Mouse (Mus musculus): Measurements from ENCODE around the gene Olfr160. TPM values are rescaled to one million over a fixed set of nuclear protein-coding genes. Genes with fewer than 3 reads are reported as not detected.

The Olfr160 gene
- polyA plus RNA-seq, 1 experiment: not detected

DNA sequence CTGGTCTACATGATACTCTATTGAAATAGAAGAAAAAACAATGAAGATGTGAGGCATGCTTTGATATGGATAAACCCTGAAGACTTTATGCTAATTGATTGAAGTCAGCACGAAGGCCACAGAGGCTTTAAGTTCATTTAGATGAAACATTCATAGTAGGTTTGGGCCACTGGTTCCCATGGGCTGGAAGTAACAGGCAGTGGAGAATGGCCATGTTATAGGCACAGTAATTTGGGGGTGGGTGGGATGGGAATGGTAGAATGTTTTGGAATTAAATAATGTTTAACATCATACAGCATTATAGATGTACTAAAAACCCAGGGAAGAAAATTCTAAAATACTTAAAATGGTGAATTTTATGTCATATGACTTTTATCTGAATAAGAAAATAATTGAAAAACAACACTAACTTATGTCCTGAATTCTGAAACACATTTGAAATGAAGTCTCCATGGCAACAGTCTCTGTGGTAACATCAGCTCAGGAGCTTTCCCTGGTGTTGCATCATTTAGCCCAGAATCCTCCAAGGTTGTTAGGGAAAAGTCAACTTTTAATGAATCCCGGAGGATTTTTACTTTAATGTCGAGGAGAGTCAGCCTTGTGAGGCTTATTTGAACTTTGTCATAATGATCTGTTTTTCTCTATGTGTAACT, 28.6 kb downstream of the Olfr160 start:
- Histone ChIP-seq H3K4me3 (replicated peaks) (no peak overlapping the region), H3K4me1 (no peaks in the 10 kb centered on the region), H3K36me3 (replicated peaks; ENCODE audit: low read length) (no peaks in the 10 kb centered on the region), H3K27me3 (replicated peaks) (no peaks in the 10 kb centered on the region), H3K9me3 (no peaks in the 10 kb centered on the region)
- TF ChIP-seq FLI1 (IDR thresholded peaks at IDR 0.05; ENCODE audit: low read length) (no peak), GATA1 (IDR thresholded peaks at IDR 0.05; ENCODE audit: borderline replicate concordance, low read length) (no peak)

DNA sequence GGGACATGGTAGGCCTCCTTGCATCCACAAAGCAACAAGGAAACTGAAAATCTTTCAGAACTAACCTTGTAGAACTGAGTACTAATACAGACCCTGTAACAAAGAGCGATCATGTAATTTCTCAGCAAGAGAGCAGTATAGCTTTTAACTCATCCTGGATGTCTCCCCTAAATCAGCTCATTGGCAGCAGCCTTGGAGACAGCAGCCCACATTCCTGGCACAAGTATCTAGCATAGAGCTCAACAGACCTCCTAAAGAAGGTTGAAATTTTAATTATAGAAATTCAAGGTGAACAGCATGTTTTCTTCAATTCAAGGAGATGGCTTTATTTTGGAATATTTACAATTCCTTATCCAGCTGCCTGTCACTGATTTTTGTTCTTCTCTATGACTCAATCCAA, 34.9 kb downstream of the Olfr160 start:
- TF ChIP-seq GATA1 (IDR thresholded peaks at IDR 0.05; ENCODE audit: borderline replicate concordance, low read length) (no peak), FLI1 (IDR thresholded peaks at IDR 0.05; ENCODE audit: low read length) (no peak)
- Histone ChIP-seq H3K27me3 (replicated peaks) (no peaks in the 10 kb centered on the region), H3K4me3 (replicated peaks) (no peak overlapping the region), H3K4me1 (no peaks in the 10 kb centered on the region), H3K36me3 (replicated peaks; ENCODE audit: low read length) (no peaks in the 10 kb centered on the region), H3K9me3 (no peaks in the 10 kb centered on the region)

DNA sequence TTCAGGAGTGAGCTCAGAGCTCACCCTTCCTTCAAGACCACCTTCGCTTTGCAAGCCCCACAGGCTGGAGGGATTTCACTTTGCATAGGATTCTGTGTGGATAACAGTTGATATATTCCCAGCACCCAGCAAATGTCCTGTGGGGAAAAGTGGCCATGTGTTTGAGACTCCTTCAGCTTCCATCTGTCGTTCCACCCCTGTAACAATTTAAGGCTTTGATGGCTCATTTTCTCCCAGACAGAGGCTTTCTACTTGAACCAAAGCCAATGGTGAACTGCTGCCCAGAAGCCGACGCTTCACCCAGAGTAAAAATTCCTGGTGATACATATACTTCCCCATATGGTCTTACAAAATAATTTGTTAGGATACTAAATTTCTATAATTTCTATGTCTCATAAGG, 40.8 kb downstream of the Olfr160 start:
- TF ChIP-seq GATA1 (IDR thresholded peaks at IDR 0.05; ENCODE audit: borderline replicate concordance, low read length) (no peak), FLI1 (IDR thresholded peaks at IDR 0.05; ENCODE audit: low read length) (no peak)
- Histone ChIP-seq H3K27me3 (replicated peaks) (no peaks in the 10 kb centered on the region), H3K9me3 (peaks cover 5% of the 10 kb centered on the region), H3K4me1 (no peaks in the 10 kb centered on the region), H3K36me3 (replicated peaks; ENCODE audit: low read length) (no peaks in the 10 kb centered on the region), H3K4me3 (replicated peaks) (no peak overlapping the region)

DNA sequence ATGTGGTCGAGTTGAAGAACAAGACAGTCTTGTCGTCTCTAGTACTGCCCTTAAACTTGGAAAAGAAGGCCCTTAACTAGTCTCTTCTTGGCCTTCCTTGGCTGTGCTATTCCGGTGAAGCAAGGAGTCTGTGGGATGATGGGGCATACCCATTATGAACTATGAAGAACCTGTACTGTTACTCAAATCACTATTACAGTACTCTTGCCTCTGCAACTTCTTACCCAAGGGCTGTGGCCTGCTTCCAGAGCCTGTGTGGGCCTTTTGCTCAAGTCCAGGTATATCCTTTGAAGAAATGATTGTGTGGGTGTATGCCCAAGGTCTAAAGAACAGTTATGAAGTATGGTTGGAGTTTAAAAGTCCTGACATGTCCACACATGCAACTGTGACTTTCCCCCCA, 45.8 kb downstream of the Olfr160 start:
- peaks cover 3% of the 10 kb centered on the region for H3K4me1 ChIP-seq
- H3K4me3 ChIP-seq (replicated peaks): no peak overlapping the region
- peaks cover 5% of the 10 kb centered on the region for H3K9me3 ChIP-seq
- H3K36me3 ChIP-seq (replicated peaks; ENCODE audit: low read length): no peaks in the 10 kb centered on the region
- H3K27me3 ChIP-seq (replicated peaks): peaks cover 19% of the 10 kb centered on the region
- no peak for TF ChIP-seq GATA1 (IDR thresholded peaks at IDR 0.05; ENCODE audit: borderline replicate concordance, low read length)
- no peak for TF ChIP-seq FLI1 (IDR thresholded peaks at IDR 0.05; ENCODE audit: low read length)

DNA sequence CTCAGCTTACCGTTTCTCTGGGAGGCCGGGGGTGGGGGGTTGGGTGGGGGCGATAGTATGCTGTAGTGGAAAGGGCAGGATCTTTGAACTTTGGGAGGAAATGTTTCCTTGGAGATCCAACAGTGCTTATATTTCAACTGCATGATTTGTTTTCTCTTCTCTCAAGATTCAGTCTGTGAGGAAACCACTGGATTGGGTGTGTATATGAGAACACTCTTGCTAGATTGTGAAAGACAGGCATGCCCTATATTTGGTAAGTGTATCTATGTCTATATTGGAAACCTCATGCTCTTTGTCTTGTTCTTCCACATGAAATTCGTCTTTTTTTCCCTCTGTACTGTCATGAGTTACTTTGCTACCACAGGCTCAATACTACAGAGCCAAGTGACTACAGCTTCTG, 46.4 kb downstream of the Olfr160 start:
- Histone ChIP-seq H3K27me3 (replicated peaks) (peaks cover 21% of the 10 kb centered on the region), H3K9me3 (peaks cover 5% of the 10 kb centered on the region), H3K4me1 (peaks cover 3% of the 10 kb centered on the region), H3K4me3 (replicated peaks) (no peak overlapping the region), H3K36me3 (replicated peaks; ENCODE audit: low read length) (no peaks in the 10 kb centered on the region)
- TF ChIP-seq GATA1 (IDR thresholded peaks at IDR 0.05; ENCODE audit: borderline replicate concordance, low read length): no peak
- TF ChIP-seq FLI1 (IDR thresholded peaks at IDR 0.05; ENCODE audit: low read length): no peak

DNA sequence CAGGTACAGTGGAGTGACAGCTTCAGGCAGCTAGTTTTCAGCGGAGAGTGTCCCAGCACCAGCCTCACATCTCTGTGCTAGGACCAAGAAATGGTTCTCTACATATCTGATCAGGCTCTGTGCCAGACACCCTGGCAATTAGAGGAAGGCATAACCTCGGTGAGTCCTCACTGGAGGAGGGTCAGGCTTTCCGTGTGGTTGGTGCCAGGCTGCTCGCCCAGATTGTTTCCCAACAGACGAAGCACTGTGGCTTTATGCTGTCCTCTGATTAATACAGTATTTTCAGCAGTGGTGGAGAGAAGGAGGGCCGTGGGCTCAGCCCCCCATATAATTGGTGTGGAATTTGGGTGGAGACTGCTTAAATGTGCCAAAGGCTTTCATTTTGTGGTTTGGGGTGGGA, 46.9 kb downstream of the Olfr160 start, which contains the start of gene Panx3:
Gene Panx3 (minus strand): TSS at position 121 of the 400 bp plus-strand sequence.
- H3K9me3 ChIP-seq: peaks cover 5% of the 10 kb centered on the region
- no peak within 1 kb of the TSS for H3K4me3 ChIP-seq (replicated peaks)
- H3K4me1 ChIP-seq: peaks cover 3% of the 10 kb centered on the region
- TF ChIP-seq FLI1 (IDR thresholded peaks at IDR 0.05; ENCODE audit: low read length) (no peak), GATA1 (IDR thresholded peaks at IDR 0.05; ENCODE audit: borderline replicate concordance, low read length) (no peak)
- no peaks in the 10 kb centered on the region for H3K36me3 ChIP-seq (replicated peaks; ENCODE audit: low read length)
- peaks cover 21% of the 10 kb centered on the region for H3K27me3 ChIP-seq (replicated peaks)

DNA sequence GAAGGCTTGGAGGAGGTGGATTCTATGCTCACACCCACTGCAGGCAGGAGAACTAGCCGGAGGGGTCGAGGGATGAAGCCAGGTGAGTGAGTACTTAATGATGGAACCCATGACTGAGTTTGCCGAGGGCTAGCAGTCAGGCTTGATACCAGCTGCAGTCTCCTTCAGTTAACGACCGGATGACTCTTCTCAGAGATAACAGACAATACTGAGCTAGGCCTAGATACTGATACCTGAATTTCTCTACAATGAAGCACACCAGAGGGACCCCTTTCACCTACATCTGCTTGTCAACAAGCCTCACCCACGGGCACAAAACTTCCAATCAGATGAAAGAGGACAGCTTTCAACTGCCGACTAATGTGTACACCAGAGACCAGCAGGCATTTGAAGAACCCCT, 50.0 kb downstream of the Olfr160 start:
- TF ChIP-seq FLI1 (IDR thresholded peaks at IDR 0.05; ENCODE audit: low read length) (no peak), GATA1 (IDR thresholded peaks at IDR 0.05; ENCODE audit: borderline replicate concordance, low read length) (no peak)
- H3K4me3 ChIP-seq (replicated peaks): no peak overlapping the region
- peaks cover 32% of the 10 kb centered on the region for H3K27me3 ChIP-seq (replicated peaks)
- H3K4me1 ChIP-seq: peaks cover 3% of the 10 kb centered on the region
- no peaks in the 10 kb centered on the region for H3K36me3 ChIP-seq (replicated peaks; ENCODE audit: low read length)
- no peaks in the 10 kb centered on the region for H3K9me3 ChIP-seq

DNA sequence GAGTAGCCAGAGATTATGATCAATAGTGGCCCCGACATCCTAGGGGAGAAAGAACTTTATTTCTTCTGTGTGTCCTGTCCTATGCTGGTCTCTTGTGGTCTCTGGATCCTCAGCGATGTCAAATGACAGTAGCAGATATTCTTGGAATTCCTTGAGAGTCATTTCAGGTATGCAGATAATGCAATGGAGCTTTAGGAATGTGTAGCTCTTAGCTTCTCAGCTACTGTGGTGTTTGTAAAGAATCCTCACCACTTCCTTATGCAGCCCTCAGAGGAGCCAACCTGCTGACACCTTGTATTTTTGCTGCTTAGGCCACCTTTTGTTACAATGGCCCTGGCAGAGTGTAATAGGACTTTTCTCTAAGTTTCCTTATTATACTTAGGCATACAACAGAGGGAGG, 51.4 kb downstream of the Olfr160 start:
- TF ChIP-seq GATA1 (IDR thresholded peaks at IDR 0.05; ENCODE audit: borderline replicate concordance, low read length): no peak
- TF ChIP-seq FLI1 (IDR thresholded peaks at IDR 0.05; ENCODE audit: low read length): no peak
- peaks cover 32% of the 10 kb centered on the region for H3K27me3 ChIP-seq (replicated peaks)
- no peaks in the 10 kb centered on the region for H3K9me3 ChIP-seq
- H3K4me3 ChIP-seq (replicated peaks): no peak overlapping the region
- H3K4me1 ChIP-seq: peaks cover 3% of the 10 kb centered on the region
- H3K36me3 ChIP-seq (replicated peaks; ENCODE audit: low read length): no peaks in the 10 kb centered on the region

DNA sequence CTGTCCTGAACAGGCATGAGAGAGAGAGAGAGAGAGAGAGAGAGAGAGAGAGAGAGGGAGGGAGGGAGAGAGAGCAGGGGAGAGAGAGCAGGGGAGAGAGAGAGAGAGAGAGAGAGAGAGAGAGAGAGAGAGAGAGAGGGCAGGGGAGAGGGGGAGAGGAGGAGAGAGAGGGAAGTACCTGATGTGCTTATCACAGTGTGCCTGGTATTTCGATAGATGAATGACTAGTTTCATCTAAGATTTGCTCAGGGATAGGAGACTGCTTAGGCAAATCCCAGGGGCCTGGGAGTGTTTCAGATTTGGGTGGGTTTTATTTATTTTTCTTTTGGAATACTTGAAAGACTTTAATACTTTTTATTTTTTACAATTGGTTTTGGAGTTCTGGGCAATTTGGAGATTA, 52.8 kb downstream of the Olfr160 start:
- TF ChIP-seq FLI1 (IDR thresholded peaks at IDR 0.05; ENCODE audit: low read length) (no peak), GATA1 (IDR thresholded peaks at IDR 0.05; ENCODE audit: borderline replicate concordance, low read length) (no peak)
- Histone ChIP-seq H3K27me3 (replicated peaks) (peaks cover 25% of the 10 kb centered on the region), H3K4me1 (peaks cover 11% of the 10 kb centered on the region; the same call in 1 of the 2 replicates), H3K4me3 (replicated peaks) (no peak overlapping the region), H3K36me3 (replicated peaks; ENCODE audit: low read length) (no peaks in the 10 kb centered on the region), H3K9me3 (no peaks in the 10 kb centered on the region)

DNA sequence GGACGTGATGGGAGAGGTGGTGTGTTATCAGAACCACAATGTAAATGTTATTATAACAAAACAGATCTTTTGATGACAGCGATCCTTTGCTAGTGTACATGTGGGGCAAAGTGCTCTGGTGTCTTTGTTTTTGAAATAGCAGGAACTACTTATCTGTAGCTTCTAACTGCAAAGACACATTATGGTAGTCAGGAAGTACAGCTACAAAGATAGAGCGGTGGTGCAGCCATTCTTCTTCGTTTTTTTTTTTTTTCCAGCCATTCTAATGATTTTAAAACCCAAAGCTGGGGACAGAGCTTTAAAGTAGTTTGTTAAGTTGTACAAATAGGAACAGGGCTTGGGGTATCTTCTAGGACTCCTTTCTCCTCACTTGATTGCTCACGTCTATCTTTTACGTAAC, 56.6 kb downstream of the Olfr160 start:
- H3K27me3 ChIP-seq (replicated peaks): peaks cover 12% of the 10 kb centered on the region
- H3K4me3 ChIP-seq (replicated peaks): no peak overlapping the region
- TF ChIP-seq GATA1 (IDR thresholded peaks at IDR 0.05; ENCODE audit: borderline replicate concordance, low read length) (no peak), FLI1 (IDR thresholded peaks at IDR 0.05; ENCODE audit: low read length) (no peak)
- peaks cover 20% of the 10 kb centered on the region; the same call in 1 of the 2 replicates for H3K4me1 ChIP-seq
- H3K36me3 ChIP-seq (replicated peaks; ENCODE audit: low read length): peaks cover 10% of the 10 kb centered on the region
- no peaks in the 10 kb centered on the region for H3K9me3 ChIP-seq

Other genes with a start within 250 kb of the Olfr160 start
- 1.5 and 3.5 TPM in 2 replicates for gene Msantd2, start 226.9 kb downstream of the Olfr160 start, polyA plus RNA-seq (2012; ENCODE audit: insufficient read depth, low replicate concordance)
- gene Esam, start 188.2 kb downstream of the Olfr160 start, polyA plus RNA-seq (2012; ENCODE audit: insufficient read depth, low replicate concordance): 10.7 and 14.5 TPM in 2 replicates
- gene Vsig2, start 177.0 kb downstream of the Olfr160 start, polyA plus RNA-seq (2012; ENCODE audit: insufficient read depth, low replicate concordance): not detected in 2 replicates
- 5,423 and 8,339 TPM in 2 replicates for gene Nrgn, start 163.3 kb downstream of the Olfr160 start, polyA plus RNA-seq (2012; ENCODE audit: insufficient read depth, low replicate concordance)
- 0.40 TPM in 1 of 2 replicates, not detected in the other for gene Siae, start 160.6 kb downstream of the Olfr160 start, polyA plus RNA-seq (2012; ENCODE audit: insufficient read depth, low replicate concordance)
- 1.8 TPM in 1 of 2 replicates, not detected in the other for gene Spa17, start 102.5 kb downstream of the Olfr160 start, polyA plus RNA-seq (2012; ENCODE audit: insufficient read depth, low replicate concordance)
- 34.5 and 61.7 TPM in 2 replicates for gene Tbrg1, start 58.9 kb downstream of the Olfr160 start, polyA plus RNA-seq (2012; ENCODE audit: insufficient read depth, low replicate concordance)
- gene Panx3, start 47.0 kb downstream of the Olfr160 start, polyA plus RNA-seq (2012; ENCODE audit: insufficient read depth, low replicate concordance): not detected in 2 replicates
- gene Olfr874, start 28.9 kb upstream of the Olfr160 start, polyA plus RNA-seq (2012; ENCODE audit: insufficient read depth, low replicate concordance): not detected in 2 replicates
- not detected in 2 replicates for gene Olfr875, start 55.6 kb upstream of the Olfr160 start, polyA plus RNA-seq (2012; ENCODE audit: insufficient read depth, low replicate concordance)
- gene Olfr876, start 86.8 kb upstream of the Olfr160 start, polyA plus RNA-seq (2012; ENCODE audit: insufficient read depth, low replicate concordance): not detected in 2 replicates
- gene Olfr877, start 138.0 kb upstream of the Olfr160 start, polyA plus RNA-seq (2012; ENCODE audit: insufficient read depth, low replicate concordance): not detected in 2 replicates
- not detected in 2 replicates for gene Olfr145, start 180.5 kb upstream of the Olfr160 start, polyA plus RNA-seq (2012; ENCODE audit: insufficient read depth, low replicate concordance)
- not detected in 2 replicates for gene Olfr878, start 201.6 kb upstream of the Olfr160 start, polyA plus RNA-seq (2012; ENCODE audit: insufficient read depth, low replicate concordance)

Measured in megakaryocyte, embryonic 14.5 days (primary cell).